Mouse (Mus musculus) effector memory CD4-positive, alpha-beta T cell, adult 5 months (primary cell): ENCODE data around the gene Parp6. TPM values are rescaled to one million over a fixed set of nuclear protein-coding genes. Genes with fewer than 3 reads are reported as not detected.

Experiments
- polyA plus RNA-seq: library from polyadenylated mRNA; unstranded; fragments of 100-300 nt; shearing (Covaris generic); gene quantifications from one replicate; pipeline ENCODE4 v1.2.1, GENCODE M21; 2017

Parp6 gene
- polyA plus RNA-seq: 41.8 TPM

DNA sequence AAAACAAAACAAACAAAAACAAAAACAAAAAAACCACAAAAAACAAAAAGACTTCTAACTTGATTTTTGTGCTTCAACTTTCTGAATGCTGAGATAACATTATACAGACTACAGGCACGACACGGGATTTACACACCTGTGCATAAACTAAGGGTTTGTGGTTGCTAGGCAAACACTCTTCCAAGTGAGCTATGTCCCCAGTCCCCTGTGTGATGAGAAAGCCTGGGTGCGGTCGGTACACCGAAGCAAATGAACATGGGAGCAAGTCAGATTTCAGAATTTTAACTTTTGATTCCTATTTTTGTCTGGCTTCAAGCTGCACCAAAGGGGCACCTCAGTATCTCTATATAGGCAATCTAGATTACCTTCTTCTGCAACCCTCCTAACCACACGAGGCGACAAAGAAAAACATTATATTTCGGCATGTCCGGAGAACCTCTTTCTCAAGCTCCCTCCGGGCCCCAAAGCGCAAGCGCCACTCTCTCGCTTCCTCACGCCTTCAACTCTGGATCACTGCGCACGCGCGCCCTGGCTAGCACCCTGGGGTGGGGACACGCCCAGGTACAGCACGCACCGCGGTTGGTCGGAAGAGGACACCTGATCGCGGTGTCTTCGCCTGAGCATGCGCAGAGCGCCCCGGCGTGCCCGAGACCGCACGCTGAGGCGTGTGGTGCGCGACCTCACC is at the start of gene Parp6:
Parp6 (plus strand) TSS at position 663 of the 685 bp plus-strand sequence.

GRCm38 (mm10) chr9:59577844-59578504 is 39.1 kb upstream of the Parp6 start, which contains the start of gene Celf6:
Gene Celf6 (plus strand): TSS chr9:59577917.

GRCm38 (mm10) chr9:59655958-59656634 is 39.0 kb downstream of the Parp6 start, which contains the start of gene Pkm:
Gene Pkm (plus strand): TSS chr9:59656368.

GRCm38 (mm10) chr9:59679678-59680533 is 62.8 kb downstream of the Parp6 start, which contains the start of gene Gramd2:
Gene Gramd2 (plus strand): TSS chr9:59680144.

Other genes with a start within 250 kb of the Parp6 start
- 223 TPM for gene Arih1, start 130.7 kb upstream of the Parp6 start, polyA plus RNA-seq
- 33.4 TPM for gene Hexa, start 77.7 kb upstream of the Parp6 start, polyA plus RNA-seq
- not detected for gene Tmem202, start 77.4 kb upstream of the Parp6 start, polyA plus RNA-seq
- gene Celf6, start 39.4 kb upstream of the Parp6 start, polyA plus RNA-seq: not detected
- 649 TPM for gene Pkm, start 39.1 kb downstream of the Parp6 start, polyA plus RNA-seq
- not detected for gene Gramd2, start 62.9 kb downstream of the Parp6 start, polyA plus RNA-seq
- 0.86 TPM for gene Senp8, start 133.4 kb downstream of the Parp6 start, polyA plus RNA-seq
- 16.9 TPM for gene Myo9a, start 133.6 kb downstream of the Parp6 start, polyA plus RNA-seq